Mouse (Mus musculus) MEL-GATA-1-ER (cell line): ENCODE results near the gene Amacr.
A peak's percentile ranks its signal among the peaks of the same experiment; 100 is the strongest.

Source experiments
- DNase-seq: peaks from one replicate; pipeline ENCODE4 v3.0.0-alpha.2; 2012; ENCODE audit warnings: low read depth; ENCODE audit errors: extremely low read depth

Gene Amacr

DNA sequence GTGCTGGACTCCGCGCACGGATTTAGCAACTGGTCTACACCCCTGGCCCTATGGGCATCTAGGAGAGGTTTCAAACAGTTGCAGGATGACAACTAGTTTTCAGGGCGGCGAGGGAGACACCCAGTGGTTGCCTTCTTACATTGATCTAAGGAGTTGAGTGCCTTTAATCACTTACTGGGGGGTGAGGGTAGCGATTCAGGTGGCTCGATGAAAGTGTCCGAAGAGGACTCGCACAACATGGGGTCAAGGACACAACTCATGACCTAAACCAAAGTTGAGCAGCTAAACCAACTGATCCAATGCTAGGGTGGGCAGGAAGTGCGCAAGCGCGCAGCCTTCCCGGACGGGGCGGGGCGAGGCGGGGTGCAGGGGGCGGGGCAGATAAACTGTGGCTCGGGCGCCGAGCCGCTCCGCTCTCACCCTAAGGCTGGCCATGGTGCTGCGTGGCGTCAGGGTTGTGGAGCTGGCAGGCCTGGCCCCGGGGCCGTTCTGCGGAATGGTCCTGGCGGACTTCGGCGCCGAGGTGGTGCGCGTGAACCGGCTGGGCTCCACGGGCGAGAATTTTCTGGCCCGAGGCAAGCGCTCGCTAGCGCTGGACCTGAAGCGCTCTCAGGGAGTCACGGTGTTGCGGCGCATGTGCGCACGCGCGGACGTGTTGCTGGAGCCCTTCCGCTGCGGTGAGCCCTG is at the start of gene Amacr:
Amacr (plus strand) TSS at position 380 of the 687 bp plus-strand sequence.
- DNase-seq = no peak

DNA sequence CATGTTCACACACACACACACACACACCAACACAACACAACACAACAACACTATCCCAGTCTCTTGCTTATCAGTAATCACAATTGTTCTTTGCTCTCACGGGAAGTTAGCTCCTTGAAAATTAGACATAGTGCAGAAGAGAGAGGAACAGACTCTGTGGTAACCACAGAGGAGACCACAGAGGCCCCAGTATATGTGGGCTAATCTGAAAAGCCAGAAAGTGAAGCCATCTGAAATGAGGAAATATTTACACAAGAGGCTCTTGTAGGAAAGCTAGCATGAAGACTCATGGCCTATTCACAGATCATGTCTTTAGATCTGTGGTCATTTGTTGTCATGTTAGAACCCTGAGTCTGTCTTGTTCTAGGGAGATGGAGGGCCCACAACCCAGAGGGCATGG is 47.6 kb upstream of the Amacr start:
- DNase-seq = no peak

GRCm38 (mm10) chr15:10940148-10941108 is 41.1 kb upstream of the Amacr start:
- DNase-seq = no peak

DNA sequence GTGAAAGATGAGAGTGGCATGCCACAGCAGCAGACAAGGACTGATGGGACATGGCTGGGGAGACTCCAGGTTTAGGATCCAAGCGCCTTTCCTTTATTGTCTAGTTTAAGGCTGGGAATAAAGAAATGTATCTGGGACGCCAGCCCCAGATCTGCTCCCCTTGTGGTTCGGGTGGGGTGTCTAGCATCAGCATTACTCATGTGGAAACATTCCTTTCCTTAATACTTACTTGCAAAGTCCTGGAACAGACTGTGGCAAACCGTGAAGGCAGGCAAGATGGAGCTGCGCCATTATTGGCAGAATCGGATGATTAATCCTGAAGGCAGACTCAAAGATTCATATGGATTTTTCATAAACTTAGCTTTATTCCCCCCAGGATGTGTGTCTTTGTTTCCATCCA is 39.7 kb upstream of the Amacr start:
- no peak for DNase-seq

- no peak for DNase-seq
These were observed 33.7 kb upstream of the Amacr start for GRCm38 (mm10) chr15:10947852-10948251.

DNA sequence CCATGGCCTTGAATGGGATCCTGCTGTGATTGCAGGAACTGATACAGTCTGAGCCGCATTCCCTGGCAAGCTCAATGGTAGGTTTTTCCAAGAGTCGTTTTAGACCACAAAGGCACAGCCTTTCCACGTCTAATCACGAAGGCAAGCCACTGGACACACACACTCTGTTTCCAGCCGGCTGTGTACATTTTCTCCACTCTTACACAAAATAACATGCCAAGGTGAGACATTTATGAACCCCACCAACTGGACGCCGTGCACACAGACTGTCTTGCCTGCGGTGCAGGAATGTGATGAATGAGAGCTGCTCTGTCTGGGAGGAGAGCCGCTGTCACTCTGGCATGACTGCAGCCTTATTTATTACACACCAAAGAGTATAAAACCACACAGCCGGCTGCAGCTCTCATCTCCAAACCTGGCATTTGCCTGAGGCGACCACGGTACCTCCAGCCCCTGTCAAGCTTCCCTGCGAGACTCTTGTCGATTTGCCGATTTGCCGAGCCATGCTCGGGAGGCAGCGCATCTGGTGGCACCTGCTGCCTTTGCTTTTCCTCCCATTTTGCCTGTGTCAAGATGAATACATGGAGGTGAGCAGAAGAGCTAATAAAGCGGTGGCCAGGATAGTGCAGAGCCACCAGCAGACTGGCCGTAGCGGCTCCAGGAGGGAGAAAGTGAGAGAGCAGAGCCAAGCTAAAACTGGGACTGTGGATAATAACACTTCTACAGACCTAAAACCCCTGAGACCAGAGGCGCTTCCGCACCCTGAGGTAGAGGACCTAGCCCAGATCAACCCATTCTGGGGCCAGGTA is 29.4 kb upstream of the Amacr start, which contains the start of gene C1qtnf3:
C1qtnf3 (plus strand) TSS at position 382 of the 809 bp plus-strand sequence.
- no peak for DNase-seq

DNA sequence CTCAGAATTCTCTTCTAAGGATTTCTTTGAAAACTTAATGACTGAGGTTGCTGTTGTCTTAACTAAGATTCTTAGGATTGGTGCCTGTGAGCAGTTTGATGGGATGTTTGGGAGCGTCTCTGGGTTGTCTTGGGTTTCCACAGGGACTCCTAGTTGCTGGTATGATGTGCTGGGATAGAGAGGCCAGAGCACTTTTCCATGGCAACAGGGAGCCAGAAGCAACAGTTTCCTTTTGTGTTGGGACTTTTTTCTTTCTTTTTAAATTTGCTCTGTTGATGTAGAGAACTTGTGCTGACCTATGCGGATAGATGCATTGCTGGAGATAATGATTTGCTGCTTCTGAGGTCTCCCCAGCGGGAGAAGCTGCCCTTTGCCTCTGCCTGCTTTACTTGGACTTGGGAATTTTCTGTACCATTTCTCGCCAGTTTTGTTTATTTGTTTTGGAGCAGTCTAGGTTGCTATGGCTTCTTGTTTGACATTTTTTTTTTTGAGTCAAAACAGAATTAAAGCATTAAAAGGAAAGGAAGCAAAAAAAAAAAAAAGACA is 28.7 kb upstream of the Amacr start:
- no peak for DNase-seq

DNA sequence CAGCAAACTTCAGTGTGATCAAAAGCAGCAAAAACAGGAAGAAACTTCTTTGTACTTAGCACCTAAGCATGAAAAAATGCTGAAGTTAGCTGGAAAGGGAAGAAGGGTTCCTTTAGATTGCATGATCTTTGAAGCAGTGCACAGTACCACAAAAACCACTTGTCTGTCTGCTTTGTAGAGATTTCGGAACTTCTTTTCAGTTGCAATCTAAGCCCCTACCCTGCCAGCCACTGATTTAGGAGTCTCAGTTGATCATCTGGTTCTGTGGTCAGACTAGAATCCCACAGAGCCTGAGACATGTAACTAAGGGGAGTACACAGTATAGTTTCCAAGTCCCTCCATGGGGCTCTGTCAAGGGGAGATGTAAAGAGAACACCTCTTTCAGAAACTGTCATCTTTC is 28.1 kb upstream of the Amacr start:
- peak; percentile 9 for DNase-seq

GRCm38 (mm10) chr15:10954381-10955016 is 27.1 kb upstream of the Amacr start:
- DNase-seq = no peak

DNA sequence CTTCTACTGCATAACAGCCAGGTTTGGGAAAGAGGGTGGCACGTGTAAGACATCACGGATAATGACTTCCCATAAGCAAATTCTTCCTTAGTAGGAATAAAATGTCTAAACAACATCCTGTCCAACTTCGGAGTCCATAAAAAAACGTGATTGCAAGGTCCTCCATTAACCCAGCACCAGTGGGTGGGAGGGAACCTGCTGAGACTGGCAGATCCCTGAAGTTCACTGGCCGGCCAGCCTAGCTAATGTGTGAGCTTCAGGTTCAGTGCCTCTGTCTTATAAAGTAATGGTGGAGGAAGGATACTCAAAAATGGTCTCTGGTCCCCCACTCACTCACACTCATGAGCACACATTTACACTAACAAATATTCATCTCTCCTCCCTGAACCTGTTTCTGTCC is 26.4 kb upstream of the Amacr start:
- DNase-seq = no peak

DNA sequence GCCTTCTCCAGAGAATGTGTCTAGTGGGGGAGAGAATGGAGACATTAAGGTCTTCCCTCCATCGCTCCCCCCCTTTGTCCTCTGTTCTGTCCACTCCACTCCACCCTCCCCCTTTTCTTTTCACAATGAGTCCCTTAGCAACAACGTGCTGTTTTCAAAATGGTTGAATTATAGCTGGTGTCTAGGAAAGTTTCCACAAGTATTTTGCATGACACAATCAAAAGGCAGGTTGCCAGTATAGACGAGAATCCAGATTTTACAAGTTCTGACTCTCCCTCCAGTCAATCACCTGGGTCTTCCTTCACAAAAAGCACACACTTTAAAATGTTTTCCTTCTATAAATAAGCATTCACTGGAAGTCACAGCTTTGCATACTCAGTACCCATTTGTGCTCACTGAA is 24.9 kb upstream of the Amacr start:
- no peak for DNase-seq

GRCm38 (mm10) chr15:10959277-10960026 is 22.1 kb upstream of the Amacr start:
- no peak for DNase-seq

- DNase-seq = no peak
These were observed 21.3 kb upstream of the Amacr start for GRCm38 (mm10) chr15:10960267-10960666.

DNA sequence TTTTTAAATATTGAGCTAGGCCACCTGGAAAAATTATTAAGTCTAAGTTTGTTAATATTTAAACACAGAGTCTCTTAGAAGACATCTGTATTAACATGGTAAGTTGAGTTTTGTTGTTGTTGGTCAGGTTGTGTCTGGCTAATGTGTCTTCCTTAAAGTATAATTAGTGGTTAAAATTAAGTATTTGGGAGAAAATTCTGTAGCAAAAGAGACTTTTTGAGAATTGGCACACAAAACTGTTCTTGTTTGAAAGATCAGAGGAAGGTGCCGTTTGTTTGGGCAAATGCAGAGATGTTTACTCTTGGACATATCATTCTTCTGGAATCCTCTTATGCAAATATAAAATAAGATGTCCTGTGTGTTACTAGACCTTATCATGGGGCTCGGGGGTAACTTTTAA is 19.0 kb upstream of the Amacr start:
- DNase-seq = no peak

DNA sequence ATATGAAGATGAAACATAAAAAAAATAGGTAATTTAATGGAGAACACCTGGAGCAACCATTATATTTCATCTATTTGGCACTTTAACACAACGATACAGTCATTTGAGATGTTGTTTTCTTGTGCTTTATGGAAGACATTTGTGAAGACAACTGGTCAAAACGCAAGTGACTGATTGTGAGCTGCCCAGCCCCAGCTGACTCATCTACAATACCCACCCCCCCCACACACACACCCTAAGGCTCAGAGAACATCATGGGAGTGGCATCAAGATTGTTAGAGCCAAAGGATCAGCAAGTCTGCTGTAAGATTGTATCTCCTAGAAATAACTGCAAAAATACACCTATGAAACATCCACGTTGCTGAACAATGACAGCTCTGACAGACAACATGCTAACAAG is 12.1 kb upstream of the Amacr start:
- no peak for DNase-seq

GRCm38 (mm10) chr15:10970777-10971176 is 10.8 kb upstream of the Amacr start:
- no peak for DNase-seq

GRCm38 (mm10) chr15:10977151-10977550 is 4.4 kb upstream of the Amacr start:
- no peak for DNase-seq

DNA sequence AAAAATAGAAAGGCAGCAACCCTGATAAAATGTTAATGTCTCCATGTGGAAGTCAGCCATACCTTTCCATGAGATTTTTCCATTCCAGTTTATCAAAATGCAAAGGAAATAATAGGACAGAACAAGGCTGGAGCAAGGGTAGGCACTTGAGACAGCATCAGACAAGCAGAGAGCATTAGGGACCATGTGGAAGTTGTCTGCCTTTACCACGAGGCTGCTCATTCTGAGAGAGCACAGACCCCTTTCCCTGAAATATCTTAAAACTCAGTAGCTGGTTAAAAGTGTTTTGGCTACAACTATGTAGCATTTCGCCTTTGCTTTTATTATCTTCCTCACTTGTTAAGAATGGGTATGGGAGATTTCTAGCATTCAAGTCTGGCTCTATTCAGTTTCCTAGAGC is 844 bp upstream of the Amacr start:
- DNase-seq = no peak

DNA sequence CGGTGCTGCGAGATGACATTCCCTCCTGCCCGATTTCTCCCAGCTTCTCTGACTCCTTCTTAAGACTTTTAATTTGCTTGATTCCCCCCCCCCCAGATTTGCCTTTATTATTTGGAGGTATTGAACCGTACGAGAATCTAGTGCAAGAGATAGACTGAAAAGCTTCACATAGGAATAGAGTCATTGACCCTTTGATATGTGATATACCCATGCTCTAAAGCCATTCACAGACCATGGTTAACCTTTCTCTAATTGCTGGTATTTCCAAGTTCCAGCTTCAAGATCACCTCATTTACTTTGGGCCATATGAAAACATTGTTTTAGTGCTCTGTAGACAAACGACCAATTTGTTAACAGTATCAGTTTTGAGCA is 494 bp downstream of the Amacr start:
- no peak for DNase-seq

DNA sequence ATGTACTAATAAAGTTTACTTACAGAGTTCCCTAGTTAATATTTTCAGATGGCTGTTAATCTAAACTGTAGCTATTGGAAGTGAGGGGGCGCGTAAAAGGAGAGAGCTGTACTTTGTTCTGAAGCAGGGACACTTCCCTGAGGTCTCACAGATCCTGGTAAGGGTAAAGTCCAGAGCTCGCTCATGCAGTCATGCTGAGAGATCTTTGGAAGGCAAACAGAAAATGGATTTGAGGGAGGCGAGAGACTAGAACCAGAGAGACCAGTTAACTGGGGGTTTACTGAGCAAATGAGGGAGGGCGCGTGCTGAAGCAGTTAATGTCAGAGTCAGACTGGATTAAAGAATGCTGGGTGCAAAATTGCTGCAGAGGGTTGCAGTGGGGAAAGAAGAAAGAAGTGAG is 4.2 kb downstream of the Amacr start:
- no peak for DNase-seq
